Mouse (Mus musculus) heart, postnatal 0 days (tissue): ENCODE data around the gene Smyd3.

Source experiments
- CTCF ChIP-seq: IDR thresholded peaks from 2 replicates; pipeline ENCODE4 v1.5.1; 2016; ENCODE audit warnings: antibody characterized with exemption, control low read depth, low read depth
- EP300 ChIP-seq: IDR thresholded peaks from 2 replicates; pipeline ENCODE4 v1.6.1; 2016; ENCODE audit warnings: antibody characterized with exemption, low read depth

DNA sequence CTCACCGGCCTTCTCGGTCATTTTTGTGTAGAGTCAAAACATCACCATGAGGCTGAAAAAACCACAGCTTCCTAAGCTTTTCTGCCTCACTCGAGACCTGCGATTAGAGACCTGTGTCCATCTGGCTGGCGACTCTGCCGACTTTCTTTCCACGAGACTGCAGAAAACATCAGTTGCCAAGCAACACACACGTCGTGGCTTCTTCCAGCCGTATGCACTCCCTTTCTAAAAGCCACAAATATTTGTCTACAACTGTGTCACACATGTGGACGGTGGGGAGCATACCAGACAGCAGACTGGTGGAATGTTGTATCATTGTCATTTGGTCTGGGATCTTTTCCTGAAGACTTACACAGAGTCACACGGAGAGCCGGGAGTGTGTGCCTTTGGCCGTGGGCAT is 606.9 kb downstream of the Smyd3 start:
- TF ChIP-seq CTCF (no peak), EP300 (no peak)
